Mouse (Mus musculus): ENCODE results near the gene Paox.

- TF ChIP-seq CTCF (IDR thresholded peaks at IDR 0.05; ENCODE audit: control insufficient read depth, insufficient read depth, low read length) (no peak), POLR2A (IDR thresholded peaks at IDR 0.05; ENCODE audit: borderline replicate concordance, control insufficient read depth, low read depth, low read length) (no peak)
Observed at GRCm38 (mm10) chr7:140094954-140095353, 20.6 kb upstream of the Paox start.

All from bone marrow, adult 2 months (tissue).